Mouse (Mus musculus): Measurements from ENCODE around the gene Slc25a18.

Gene Slc25a18

DNA sequence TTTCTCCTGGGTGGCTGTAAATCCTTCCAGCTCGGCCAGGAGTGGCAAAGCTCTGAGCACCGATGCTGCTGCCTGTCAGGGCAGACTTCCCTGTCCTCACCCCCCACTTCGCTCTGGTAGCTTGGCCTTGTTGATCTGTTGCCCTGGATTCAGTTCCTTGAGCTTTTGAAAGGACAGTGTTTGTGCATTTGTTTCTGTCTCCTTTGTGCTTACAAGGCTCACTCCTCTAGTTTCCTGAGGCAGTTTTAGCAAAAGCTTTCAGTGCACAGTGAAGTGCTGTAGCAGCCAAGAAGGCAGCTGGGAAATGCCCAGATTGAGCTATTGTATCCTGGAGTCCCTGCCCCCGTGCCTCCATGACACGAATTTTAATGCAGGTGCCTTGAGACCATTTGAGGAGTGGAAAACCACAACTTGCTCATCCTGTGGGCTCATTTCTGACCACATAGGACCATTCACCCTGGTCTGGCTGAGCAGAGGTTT lies at the start of gene Slc25a18:
Slc25a18 (plus strand) TSS at position 430 of the 480 bp plus-strand sequence.
- DNase-seq, result no peak

DNA sequence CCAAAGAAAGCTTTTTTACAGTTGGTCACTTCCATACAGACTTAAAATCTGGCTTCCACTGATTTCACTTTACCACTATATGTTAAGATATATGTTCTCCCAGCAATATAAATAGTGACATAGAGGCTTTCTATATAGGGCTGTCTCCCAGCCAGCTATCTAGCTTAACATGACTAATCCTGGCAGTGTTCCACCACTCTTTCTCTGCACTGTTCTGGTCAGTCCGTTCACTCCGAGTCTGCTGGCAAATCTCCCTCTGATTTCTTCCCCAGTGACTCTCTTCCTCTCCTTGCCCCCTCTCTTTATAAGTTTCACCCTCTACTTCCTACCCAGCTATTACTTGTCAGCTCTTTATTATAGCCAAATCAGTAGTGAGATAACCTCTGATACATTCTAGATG lies 47.4 kb upstream of the Slc25a18 start:
- DNase-seq, result peak; percentile 22 to 24

DNA sequence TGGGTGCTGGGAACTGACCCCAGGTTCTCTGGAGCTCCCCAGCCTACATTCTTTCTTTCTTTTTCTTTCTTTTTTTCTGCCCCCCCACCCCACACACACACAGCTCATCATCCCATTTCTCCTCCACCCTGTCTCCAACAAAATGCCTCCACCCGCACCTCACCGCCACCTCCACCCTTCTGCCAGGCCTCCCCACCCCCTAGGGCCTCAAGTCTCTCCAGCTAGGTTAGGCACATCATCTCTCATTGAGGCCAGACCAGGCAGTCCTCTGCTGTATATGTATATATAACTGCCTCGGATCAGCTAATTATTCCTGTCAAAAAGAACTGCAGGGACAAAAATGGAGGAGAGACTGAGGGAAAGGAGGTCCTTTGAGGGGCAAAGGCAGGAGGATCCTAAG lies 37.4 kb upstream of the Slc25a18 start:
- no peak for DNase-seq

DNA sequence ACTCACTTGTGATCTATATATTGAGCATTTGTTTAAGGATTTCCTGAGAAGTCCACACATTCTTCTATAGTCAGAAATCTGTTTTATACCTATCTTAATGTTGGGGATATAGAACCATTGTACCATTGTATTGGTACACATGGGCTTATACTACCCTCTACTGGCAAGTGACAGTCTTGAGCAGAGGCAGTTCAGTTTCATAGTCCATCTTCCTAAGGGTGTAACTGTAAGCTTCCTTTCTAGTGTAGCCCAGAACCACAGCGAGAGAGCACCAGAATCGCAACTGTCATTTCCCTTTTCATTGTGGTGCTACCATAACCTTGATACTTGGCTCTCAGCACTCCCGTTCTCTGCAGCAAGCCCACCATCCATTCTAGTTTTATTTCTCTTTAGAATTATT lies 36.8 kb upstream of the Slc25a18 start:
- peak; percentile 44 to 72 for DNase-seq

DNA sequence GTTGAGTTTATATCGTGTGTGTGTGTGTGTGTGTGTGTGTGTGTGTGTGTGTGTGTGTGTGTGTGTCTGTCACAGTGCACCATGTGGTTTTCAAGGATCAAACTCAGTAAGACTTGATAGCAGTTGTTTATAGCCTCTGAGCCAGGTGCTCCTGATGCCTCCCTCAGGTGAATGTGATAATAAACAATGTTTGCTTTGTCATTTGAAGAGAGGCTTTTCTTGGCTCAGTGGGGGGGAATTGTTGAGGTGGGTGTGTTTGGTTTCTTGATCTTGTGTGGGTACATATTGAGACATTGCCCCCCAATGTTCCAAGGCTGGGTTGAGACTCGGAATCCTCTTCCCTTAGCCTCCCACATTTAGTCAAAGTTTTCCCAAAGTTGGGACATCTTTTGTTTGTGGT lies 30.2 kb upstream of the Slc25a18 start:
- no peak for DNase-seq

DNA sequence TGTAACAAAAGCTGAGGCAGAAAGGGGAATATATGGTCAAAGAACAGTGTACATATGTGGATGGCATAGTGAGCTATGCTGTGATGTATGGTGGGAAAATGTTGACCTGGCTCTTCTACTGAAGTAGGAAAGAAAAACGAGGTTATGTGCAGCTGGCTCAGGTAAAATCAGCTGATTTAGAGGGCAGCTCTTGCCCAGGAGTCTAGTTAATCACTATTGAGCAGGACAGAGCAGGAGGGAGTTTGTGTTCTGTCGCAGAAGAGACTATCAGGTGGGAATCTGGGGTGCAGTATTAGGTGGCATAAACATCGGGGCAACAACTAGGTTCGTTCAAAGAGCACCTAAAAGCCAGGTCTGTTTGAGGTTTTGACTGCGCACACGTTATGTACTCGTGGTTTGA lies 29.1 kb upstream of the Slc25a18 start:
- no peak for DNase-seq

DNA sequence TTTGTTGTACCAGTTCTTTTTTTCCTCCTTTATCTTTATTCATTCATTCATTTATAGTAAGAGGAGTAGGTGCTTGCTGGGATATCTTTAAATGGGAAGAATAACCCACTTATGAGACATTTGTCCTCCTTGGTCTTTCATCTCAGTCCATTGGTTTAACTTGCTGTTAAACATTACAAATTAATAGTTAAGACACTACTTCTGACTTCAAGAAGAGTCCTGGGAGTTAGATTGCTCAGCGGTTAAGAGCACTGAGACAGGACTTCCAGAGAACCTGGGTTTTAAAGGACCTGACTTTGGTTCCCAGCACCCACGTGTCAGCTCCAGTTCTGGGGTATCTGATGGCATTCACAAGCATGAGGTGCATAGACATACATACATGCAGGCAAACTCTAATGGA lies 27.0 kb upstream of the Slc25a18 start:
- no peak for DNase-seq

DNA sequence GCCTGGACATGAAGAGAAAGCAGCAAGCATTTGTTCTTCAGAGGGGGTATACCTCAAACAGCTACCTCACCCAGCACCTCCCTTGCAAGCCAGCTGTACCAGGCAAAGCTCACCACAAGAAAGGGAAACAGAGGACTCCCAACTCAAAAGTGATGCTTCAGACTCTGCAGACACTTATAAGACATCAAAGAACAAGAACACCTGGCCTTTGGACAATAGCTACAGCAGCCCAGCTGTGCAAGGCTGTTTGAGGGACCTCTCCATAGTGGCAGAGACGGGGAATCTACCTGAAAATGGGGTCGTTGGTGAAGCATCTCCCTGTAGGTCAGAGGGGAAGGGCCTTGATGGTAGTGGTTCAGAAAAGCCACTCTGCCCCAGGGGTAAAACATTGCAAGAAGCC lies 12.2 kb upstream of the Slc25a18 start:
- DNase-seq, result no peak

DNA sequence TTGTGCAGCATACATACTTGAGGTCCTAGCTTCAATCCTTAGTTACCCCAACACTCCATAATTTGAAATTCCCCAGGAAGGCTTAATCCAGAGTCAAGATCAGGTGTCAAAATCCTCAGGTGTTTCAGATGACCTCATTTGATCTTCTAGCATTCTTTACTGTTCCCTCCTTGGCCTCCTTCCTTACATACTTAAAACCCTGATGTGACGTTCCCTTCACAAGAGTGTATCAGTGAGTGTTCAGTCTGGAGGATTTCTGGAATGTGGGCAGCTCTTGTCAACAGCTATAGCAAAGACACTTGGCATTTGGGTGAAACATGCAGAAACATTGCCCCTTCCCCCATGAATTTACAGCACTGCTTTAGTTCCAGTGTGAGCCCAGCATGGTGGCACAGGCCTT lies 3.4 kb upstream of the Slc25a18 start:
- no peak for DNase-seq

DNA sequence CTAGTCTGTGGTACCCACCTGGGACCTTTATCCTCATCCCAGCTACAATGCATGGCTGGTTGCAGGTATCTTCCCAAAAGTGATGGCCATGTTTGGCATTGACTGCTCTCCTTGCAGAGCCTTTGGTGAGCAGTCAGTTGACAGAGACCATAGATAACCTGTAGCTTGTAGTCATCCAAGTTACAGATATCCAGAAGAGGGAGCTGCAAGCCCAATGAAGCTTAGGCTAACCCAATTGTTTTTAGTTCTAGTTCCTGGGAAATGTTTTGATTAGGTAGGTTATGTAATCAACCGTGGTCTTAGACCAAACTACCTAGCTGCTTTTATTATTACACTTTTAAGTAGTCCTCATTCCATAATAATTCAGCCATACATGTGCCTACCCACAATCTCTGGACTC lies 2.0 kb upstream of the Slc25a18 start:
- no peak for DNase-seq

DNA sequence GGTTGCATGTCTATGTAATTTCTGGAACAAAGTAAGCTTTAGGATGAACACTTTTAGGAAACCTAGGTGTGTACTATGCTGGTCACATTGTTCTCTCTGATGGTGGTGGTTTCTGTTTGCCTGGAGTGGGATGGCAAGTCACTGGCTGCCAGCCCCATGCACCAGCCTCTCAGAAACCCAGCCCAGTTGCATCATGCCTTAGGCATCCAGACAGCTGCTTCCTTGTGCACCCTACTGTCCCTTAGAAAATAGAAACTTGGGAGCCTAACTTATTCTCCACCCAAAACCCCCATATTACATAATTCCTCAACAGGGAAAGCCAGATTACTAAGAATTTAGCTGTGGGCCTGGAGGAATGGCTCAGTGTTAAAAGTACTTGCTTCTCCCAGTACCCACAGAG lies 1.4 kb upstream of the Slc25a18 start:
- DNase-seq, result no peak

DNA sequence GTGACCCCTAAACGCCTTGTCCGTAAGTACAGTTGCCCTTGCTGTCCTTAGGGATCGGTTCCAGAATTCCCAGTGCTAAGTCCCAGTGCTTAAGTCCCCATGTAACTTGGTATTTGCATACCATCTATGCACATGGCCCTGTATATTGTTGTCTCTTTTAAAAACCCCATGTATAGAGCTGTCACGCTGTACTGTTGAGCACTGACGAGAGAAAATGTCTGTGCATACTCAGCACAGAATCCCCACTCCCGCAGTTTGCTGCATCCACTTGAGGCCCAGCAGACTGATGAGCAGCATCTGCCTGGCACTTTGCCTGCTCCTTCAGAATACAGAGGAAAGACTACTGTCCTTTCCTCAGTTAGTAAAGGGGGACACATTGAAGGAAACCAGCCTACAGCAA lies 385 bp downstream of the Slc25a18 start:
- no peak for DNase-seq

DNA sequence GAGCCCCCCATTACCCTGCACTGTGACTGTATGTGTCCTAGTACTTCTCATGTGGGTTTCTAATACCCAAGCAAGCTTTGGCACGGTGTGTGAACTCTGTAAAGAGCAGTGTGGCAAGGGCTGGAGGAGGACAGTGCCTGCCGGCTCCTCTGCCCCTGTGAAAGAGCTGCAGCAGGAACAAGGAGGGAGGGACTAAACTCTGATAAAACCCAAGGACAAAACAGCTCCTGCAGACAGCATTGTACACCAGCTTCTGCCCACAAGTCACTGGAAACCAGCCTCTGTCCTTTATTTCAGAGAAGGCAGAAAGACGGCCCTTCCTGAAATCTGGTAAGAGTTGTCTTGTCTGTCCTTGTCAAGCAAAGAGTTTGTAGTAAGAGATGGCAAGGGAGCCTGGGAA lies 2.9 kb downstream of the Slc25a18 start:
- no peak for DNase-seq

DNA sequence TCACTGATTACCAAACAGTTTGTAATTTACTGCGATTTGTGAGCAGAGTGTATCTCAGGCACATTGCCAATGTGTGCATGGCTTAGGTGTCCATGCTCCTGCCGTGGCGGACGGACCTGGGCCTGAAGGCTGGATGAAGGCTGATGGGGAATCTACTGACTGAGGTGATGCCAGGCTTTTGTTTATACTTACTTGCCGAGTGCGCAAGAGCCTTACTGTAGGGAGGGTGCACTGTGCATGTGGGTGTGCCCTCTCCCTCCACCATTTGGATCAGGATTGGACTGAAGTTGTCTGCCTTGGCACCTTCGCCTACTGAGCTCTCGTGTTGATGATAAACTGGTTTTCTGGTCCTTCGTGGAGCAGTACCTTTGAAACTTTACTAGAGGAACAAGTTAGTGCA lies 4.2 kb downstream of the Slc25a18 start:
- DNase-seq, result no peak

DNA sequence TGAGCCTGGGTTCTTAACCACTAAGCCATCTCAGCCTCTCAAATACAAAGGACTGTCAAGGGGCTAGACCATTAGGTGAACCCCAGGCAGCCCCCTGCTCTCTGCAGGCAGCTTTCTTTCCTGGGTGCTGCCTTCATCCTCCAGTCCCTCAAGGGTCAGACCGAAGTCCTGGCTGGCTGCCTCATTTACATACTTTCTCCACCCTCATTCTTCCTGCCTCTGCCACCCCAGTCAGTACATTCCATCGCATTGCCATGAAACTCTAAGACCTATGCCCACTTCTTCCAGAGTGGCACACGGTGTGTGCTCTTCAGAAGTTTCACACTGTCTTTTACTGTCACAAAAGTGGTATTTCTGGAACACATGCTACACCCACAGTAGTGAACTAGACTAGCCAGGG lies 4.8 kb downstream of the Slc25a18 start:
- DNase-seq, result no peak

DNA sequence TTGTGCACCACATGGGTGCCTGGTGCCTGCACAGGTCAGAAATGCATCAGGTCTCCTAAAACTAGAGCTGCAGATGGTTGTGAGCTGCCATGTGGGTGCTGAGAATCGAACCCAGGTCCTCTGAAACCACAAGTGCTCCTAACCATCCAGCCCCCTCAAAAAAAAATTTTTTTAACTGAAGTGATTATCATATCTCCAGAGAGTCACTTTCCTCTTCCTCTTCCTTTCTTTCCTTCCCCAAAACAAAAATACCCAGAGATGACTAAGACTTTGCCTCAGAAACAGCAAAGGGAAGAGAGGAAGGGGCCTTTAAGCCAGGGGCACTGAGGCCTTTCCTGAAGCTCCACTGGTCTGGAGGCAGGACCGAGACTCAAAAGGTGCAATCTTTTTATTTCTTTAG lies 9.6 kb downstream of the Slc25a18 start:
- DNase-seq, result no peak

DNA sequence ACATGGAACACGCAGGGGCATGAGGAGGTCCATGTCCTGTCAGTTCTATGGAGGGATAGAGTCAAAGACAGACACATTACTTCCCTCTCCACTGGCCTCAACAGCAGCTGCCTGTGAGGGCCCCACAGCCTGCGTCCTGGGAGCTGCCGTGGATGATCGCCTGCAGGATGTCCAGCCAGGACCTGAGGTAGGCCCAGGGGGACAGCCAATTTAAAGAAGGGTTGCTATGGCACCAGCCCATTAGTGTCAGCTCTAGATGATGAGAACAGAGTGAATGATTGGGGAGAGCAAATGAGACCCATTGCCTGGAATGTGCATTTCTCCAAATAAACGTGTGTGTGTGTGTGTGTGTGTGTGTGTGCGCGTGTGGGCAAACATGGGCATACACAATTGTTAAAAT lies 11.0 kb downstream of the Slc25a18 start:
- DNase-seq, result no peak

DNA sequence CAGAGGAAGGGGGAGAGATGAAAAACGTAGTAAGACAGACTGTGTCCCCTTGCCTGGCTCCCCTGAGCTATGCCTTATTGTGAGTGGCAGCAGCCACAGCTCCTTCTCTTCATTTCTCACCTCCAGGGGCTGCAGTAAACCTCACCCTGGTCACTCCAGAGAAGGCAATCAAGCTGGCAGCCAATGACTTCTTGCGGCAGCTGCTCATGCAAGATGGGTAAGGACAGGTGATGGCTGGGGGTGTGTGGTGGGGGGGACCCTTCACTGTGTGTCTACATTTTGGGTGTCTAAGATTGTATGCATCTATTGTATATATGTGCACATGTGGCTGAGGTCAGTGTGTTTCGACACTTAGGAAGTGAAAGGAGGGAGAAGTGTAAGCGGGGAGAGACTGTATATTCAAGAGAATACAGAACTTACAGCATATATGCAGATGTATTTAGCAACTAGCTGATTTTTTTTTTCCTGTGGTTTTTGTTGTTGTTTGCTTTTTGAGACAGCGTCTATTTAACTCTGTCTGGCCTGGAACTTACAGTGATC lies 14.8 kb downstream of the Slc25a18 start:
- DNase-seq, result no peak

DNA sequence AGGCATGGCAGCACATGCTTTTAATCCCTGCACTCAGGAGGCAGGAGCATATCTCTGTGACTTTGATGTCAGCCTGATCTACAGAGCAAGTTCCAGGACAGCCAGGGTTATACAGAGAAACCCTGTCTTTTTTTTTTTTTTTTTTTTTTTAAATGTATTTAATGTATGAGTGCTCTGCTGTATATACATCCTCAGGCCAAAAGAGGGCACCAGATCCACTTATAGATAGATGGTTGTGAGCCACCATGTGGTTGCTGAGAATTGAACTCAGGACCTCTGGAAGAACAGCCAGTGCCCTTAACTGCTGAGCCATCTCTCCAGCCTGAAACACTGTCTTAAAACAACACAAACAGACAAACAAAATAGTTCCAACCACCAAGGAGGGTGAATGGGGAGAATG lies 15.5 kb downstream of the Slc25a18 start:
- no peak for DNase-seq

DNA sequence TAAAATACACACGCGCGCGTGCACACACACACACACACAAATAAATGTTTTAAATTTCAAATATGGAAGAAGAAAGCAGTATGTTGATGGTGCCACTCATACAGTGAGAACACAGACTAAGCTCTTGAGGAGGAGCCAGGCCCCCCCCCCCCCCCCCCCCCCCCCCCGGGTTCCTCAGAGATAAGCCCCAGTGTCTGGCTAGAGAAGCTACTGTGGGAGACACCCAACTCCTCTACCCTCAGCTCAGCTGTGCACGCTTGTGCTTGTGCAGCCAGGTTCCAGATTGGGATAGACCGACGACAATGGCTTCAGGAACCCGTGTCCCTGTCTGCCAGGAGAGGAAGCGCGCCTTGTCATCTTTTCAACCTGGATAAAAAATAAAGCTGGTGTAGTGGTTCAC lies 16.8 kb downstream of the Slc25a18 start:
- no peak for DNase-seq

DNA sequence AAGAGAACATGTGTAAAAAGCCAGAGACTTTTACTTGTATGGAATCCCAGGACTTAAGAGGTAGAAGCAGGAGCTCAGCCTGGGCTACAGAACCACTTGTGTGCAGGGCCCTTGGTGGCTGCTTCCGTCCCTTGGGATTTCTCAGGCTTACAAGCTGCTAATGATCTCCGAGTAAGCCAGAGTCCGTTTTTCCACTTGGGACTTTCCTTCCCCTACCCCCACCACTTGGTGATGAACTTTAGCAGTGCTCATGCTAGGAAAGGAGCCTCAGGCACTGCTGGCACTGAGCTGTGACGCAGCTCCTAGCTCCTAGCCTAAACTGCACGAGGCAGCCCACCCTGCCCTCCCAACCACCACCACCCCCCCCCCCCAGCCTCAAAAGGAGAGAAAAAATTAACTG lies 17.3 kb downstream of the Slc25a18 start:
- no peak for DNase-seq

DNA sequence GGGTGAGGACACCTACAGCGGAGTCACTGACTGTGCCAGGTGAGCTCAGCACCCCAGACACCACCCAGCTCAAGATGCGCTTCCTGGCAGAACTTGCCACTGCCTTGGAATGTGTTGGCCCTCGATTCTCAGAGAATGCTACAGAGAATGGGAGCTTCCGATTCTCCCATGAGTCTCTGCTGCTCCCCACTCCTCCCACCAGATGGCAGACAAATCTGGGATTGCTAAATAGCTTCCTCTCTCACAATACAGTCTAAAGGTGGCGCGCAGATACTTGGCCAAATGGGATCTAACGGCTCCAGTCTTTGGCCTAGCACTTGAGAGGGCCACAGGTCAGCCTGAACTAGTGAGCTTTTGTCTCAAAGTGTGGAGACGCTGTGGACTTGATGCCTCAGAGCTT lies 19.6 kb downstream of the Slc25a18 start:
- DNase-seq, result no peak

DNA sequence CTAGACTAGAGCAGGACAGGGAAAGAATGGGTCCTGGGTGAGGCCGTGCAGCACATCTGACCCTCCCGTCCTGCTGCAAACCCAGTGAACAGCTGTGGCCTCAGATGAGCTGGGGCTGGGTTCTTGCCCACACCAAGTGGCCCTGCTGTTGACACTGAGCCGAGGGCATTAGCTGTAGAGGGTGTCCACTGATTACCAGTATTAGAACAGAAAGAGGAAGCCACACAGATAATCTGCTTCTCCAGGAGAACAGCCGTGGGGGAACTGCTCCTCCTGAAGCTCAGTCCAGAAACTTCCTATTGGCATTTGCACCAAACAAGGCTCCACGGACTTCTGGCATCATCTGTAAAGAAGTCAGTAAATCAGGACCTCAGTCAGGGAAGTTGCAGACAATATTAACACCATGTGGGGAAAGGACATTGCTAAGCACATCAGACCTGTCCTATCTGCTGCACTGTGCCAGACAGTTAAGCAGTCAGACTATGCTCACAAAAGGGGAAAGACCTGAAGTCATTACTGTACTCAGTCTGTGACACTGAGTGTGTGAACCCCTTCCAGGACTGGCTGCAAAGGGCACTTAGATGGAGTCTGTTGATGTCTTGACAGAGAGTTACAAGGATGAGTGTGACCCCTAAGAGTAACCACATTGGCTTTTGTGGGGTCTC lies 22.2 kb downstream of the Slc25a18 start:
- no peak for DNase-seq

DNA sequence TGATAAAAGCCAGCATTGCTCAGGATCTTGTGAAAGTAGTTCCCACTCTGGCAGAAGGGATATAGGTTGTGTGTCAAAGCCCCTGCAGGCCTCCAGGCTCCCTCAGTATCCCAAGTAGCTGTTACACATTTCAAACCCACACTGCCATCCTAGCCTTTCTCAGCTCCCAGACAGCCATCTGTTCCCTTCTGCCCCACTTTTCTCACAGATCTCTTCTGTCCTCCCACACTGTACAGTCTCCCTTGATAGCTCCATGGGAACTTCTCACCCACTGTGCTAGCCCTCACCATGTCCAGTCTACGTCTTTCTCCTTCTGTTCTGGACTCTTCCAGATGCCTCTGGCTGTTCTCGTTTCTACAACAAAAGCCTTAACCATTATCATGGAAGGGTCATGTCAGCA lies 22.7 kb downstream of the Slc25a18 start:
- no peak for DNase-seq

DNA sequence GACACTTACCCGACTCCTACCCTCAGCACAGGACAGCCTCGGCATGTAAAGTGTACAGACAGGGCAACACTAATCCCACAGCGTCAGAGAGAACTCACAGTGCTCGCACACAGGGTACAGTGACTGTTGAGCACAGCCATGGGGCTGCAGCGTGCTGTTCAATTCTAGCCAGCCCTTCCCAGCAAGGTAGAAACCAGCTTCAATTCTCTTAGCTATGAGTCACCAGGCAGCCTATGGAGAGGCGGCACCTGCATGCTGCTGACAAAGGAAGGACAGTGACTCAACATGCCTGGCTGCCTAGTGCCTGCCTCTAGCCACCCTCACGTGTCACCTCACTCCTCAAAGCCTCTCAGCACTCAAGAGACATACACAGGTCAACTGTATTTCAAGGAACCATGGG lies 24.6 kb downstream of the Slc25a18 start:
- no peak for DNase-seq

Data from cerebellum, postnatal 14 days (tissue).